Mouse (Mus musculus) embryonic facial prominence, embryonic 13.5 days (tissue): Measurements from ENCODE around the gene Rbm26. TPM values are rescaled to one million over a fixed set of nuclear protein-coding genes. Genes with fewer than 3 reads are reported as not detected.

ENCODE experiments used
- ATAC-seq: fragments of 200-750 bp; cut with Nextera tagmentation; 2 replicates; pipeline ENCODE4 v1.8.0; 2017; ENCODE audit warnings: low read depth; ENCODE audit not compliant: insufficient number of reproducible peaks, insufficient read depth, low FRiP score, low TSS enrichment
- H3K27ac ChIP-seq: fragments of 300-500 bp; sonication (generic); 2 replicates; pipeline ENCODE4 v1.5.1; 2015; ENCODE audit warnings: moderate library complexity, mild to moderate bottlenecking, inconsistent platforms
- H3K27me3 ChIP-seq: fragments of 300-500 bp; sonication (generic); 2 replicates; pipeline ENCODE4 v1.6.1; 2015; ENCODE audit warnings: mild to moderate bottlenecking, inconsistent platforms
- H3K36me3 ChIP-seq: fragments of 300-500 bp; sonication (generic); 2 replicates; pipeline ENCODE4 v1.6.1; 2015; ENCODE audit warnings: mild to moderate bottlenecking, inconsistent platforms
- H3K4me1 ChIP-seq: fragments of 300-500 bp; sonication (generic); 2 replicates; pipeline ENCODE4 v1.6.1; 2015; ENCODE audit warnings: inconsistent platforms
- H3K4me2 ChIP-seq: fragments of 300-500 bp; sonication (generic); 2 replicates; pipeline ENCODE4 v1.6.1; 2015; ENCODE audit warnings: moderate library complexity, mild to moderate bottlenecking, inconsistent platforms
- H3K4me3 ChIP-seq: fragments of 300-500 bp; sonication (generic); 2 replicates; pipeline ENCODE4 v1.5.1; 2015; ENCODE audit warnings: mild to moderate bottlenecking, inconsistent platforms
- H3K9ac ChIP-seq: fragments of 300-500 bp; sonication (generic); 2 replicates; pipeline ENCODE4 v1.6.1; 2015; ENCODE audit warnings: mild to moderate bottlenecking, inconsistent platforms
- H3K9me3 ChIP-seq: fragments of 300-500 bp; sonication (generic); 2 replicates; pipeline ENCODE4 v1.6.1; 2016; ENCODE audit warnings: inconsistent platforms
- WGBS: fragments of 180-500 bp; shearing (Covaris S2); methylation state at CpG from one replicate; pipeline ENCODE4 v1.1.7; 2015; ENCODE audit warnings: mixed read lengths; 5-methylcytosine and 5-hydroxymethylcytosine counted together
- polyA plus RNA-seq: library from polyadenylated mRNA; unstranded; fragments of >200 nt; fragmentation: Nextera tagmentation; extraction: Ambion mirVana; gene quantifications from 2 replicates; pipeline ENCODE4 v1.2.1, GENCODE M21; 2015

Gene Rbm26
- polyA plus RNA-seq, 1 experiment from 2014 or later, result 48.7 TPM

GRCm38 (mm10) chr14:105084757-105085330 lies 92.3 kb downstream of the Rbm26 start:
- Histone ChIP-seq H3K27me3 (no peaks in the 10 kb centered on the region), H3K36me3 (no peaks in the 10 kb centered on the region), H3K27ac (no peak overlapping the region), H3K4me2 (no peak overlapping the region), H3K9me3 (no peaks in the 10 kb centered on the region), H3K4me1 (no peaks in the 10 kb centered on the region), H3K9ac (no peak overlapping the region), H3K4me3 (no peak overlapping the region)
- 46% methylated on average over 8 of the region's 8 CpGs for WGBS
- ATAC-seq, result no peak

DNA sequence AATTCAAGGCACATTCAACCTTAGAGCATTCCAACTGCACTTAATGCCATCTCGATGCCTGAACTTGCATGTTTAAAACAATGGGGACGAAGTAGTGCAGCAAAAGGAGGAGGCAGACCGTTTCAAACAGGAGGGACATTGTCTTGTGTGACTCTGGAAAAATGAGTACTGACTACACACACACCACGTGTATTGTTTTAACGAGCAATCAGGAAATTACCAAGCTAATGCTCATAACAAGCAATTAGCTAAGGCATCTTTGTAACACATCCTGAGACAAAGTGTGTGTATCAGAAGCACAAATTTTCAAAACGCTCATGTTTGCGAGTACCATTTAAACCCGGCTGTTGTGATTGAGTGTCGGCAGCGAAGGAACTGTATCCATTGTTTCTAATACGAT lies 93.0 kb downstream of the Rbm26 start:
- Histone ChIP-seq H3K4me3 (no peak overlapping the region), H3K4me1 (no peaks in the 10 kb centered on the region), H3K9me3 (no peaks in the 10 kb centered on the region), H3K27me3 (no peaks in the 10 kb centered on the region), H3K4me2 (no peak overlapping the region), H3K27ac (no peak overlapping the region), H3K9ac (no peak overlapping the region), H3K36me3 (no peaks in the 10 kb centered on the region)
- 79% methylated on average over 11 of the region's 11 CpGs for WGBS
- ATAC-seq, result no peak

DNA sequence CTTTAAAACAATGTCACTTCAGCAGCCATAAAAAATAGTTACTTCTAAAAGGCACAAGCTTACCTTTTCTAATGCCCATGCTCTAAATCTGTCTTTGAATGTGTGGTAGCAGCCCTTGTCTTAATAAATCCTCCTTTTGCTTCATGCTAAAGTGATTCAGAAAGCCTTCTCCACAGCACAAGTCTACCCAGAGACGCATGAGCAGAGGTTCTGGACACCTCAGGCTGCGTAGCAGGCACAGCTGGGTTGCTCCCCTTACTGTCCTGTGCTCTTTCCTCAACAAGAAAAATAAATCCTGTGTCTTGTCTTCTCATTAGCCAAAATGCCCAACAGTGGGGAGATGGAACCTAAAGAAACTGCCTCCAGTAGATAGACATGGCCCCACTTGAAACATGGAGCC lies 102.4 kb downstream of the Rbm26 start:
- H3K4me1 ChIP-seq, result no peaks in the 10 kb centered on the region
- ATAC-seq, result no peak
- no peak overlapping the region for H3K4me3 ChIP-seq
- no peaks in the 10 kb centered on the region for H3K9me3 ChIP-seq
- H3K9ac ChIP-seq, result no peak overlapping the region
- 89% methylated on average over 2 of the region's 2 CpGs for WGBS
- no peaks in the 10 kb centered on the region for H3K27me3 ChIP-seq
- H3K27ac ChIP-seq, result no peak overlapping the region
- H3K36me3 ChIP-seq, result no peaks in the 10 kb centered on the region
- H3K4me2 ChIP-seq, result no peak overlapping the region

GRCm38 (mm10) chr14:105074376-105074775 lies 102.8 kb downstream of the Rbm26 start:
- no peak for ATAC-seq
- no peaks in the 10 kb centered on the region for H3K4me1 ChIP-seq
- H3K4me2 ChIP-seq, result no peak overlapping the region
- no peak overlapping the region for H3K9ac ChIP-seq
- H3K27ac ChIP-seq, result no peak overlapping the region
- H3K36me3 ChIP-seq, result no peaks in the 10 kb centered on the region
- H3K9me3 ChIP-seq, result no peaks in the 10 kb centered on the region
- H3K4me3 ChIP-seq, result no peak overlapping the region
- H3K27me3 ChIP-seq, result no peaks in the 10 kb centered on the region
- WGBS, result 92% methylated on average over 7 of the region's 7 CpGs

GRCm38 (mm10) chr14:105071010-105071509 lies 106.1 kb downstream of the Rbm26 start:
- H3K4me2 ChIP-seq, result no peak overlapping the region
- no peaks in the 10 kb centered on the region for H3K4me1 ChIP-seq
- H3K36me3 ChIP-seq, result no peaks in the 10 kb centered on the region
- ATAC-seq, result no peak
- no peak overlapping the region for H3K4me3 ChIP-seq
- H3K9me3 ChIP-seq, result no peaks in the 10 kb centered on the region
- WGBS, result 53% methylated on average over 14 of the region's 14 CpGs
- no peak overlapping the region for H3K27ac ChIP-seq
- H3K9ac ChIP-seq, result no peak overlapping the region
- no peaks in the 10 kb centered on the region for H3K27me3 ChIP-seq

DNA sequence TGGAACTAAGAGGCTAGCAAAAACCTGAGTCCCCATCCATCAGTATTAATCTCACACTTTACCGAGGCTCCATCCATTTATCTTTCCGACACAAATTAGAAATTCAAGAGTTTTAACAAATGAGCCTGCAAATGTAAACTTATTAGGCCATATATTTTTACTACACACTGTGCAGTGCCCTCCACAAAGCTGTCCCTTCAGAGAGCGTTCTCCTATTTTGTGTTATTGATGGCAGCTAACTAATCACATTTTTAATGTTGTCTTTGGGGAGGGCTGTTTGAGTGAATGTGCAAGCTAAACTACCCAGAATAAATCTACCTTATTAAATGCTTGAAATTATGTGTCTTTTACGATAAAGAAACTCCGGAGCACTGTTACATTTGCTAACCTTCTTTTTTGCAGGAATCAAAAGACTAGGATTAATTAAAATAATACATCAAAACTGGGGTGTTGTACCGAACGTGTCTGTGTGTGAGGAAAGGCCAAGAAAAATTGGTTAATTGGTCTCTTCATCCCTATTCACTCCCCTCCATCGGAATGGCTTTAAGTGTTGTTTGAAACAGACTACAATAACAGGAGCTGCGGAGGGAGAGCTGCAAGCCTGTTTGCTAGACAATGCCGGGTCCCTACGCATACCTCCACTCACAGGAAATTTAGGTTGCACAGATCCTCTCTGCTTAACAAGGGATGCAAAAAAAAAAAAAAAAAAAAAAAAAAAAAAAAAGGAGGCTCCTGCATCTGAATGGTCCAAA lies 106.7 kb downstream of the Rbm26 start:
- H3K4me2 ChIP-seq, result no peak overlapping the region
- ATAC-seq, result no peak
- WGBS, result 78% methylated on average over 11 of the region's 11 CpGs
- H3K9me3 ChIP-seq, result no peaks in the 10 kb centered on the region
- no peaks in the 10 kb centered on the region for H3K36me3 ChIP-seq
- H3K27me3 ChIP-seq, result no peaks in the 10 kb centered on the region
- H3K27ac ChIP-seq, result no peak overlapping the region
- no peak overlapping the region for H3K4me3 ChIP-seq
- no peak overlapping the region for H3K9ac ChIP-seq
- no peaks in the 10 kb centered on the region for H3K4me1 ChIP-seq

GRCm38 (mm10) chr14:105068060-105068459 lies 109.1 kb downstream of the Rbm26 start:
- Histone ChIP-seq H3K4me1 (no peaks in the 10 kb centered on the region), H3K9me3 (no peaks in the 10 kb centered on the region), H3K27me3 (no peaks in the 10 kb centered on the region), H3K36me3 (no peaks in the 10 kb centered on the region), H3K9ac (no peak overlapping the region), H3K27ac (no peak overlapping the region), H3K4me2 (no peak overlapping the region), H3K4me3 (no peak overlapping the region)
- ATAC-seq, result no peak
- WGBS, result 76% methylated on average over 5 of the region's 5 CpGs

DNA sequence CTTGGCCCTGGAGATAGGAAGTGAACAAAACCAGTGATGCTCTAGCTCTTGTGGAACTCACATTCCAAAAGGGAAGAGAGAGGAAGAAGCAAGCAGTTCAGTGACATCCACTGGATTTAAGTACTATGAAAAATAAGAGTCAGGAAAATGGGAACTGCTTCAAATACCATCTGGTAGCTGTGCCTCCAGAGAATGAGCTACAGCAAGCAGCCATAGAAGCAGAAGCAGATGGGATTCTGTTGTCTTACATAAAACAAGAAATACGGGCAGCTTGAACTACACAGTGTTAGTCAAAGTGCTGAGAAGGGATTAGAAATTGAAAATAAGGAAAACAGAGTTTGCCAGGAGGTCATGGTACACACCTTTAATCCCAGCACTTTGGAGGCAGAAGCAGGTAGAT lies 112.9 kb downstream of the Rbm26 start:
- H3K4me3 ChIP-seq, result no peak overlapping the region
- no peaks in the 10 kb centered on the region for H3K4me1 ChIP-seq
- H3K36me3 ChIP-seq, result no peaks in the 10 kb centered on the region
- no peaks in the 10 kb centered on the region for H3K27me3 ChIP-seq
- H3K4me2 ChIP-seq, result no peak overlapping the region
- H3K9me3 ChIP-seq, result no peaks in the 10 kb centered on the region
- H3K9ac ChIP-seq, result no peak overlapping the region
- no peak for ATAC-seq
- no peak overlapping the region for H3K27ac ChIP-seq
- 82% methylated on average over 1 of the region's 1 CpGs for WGBS

GRCm38 (mm10) chr14:105061230-105061629 lies 115.9 kb downstream of the Rbm26 start:
- Histone ChIP-seq H3K4me2 (no peak overlapping the region), H3K4me1 (no peaks in the 10 kb centered on the region), H3K9ac (no peak overlapping the region), H3K4me3 (no peak overlapping the region), H3K36me3 (no peaks in the 10 kb centered on the region), H3K27ac (no peak overlapping the region), H3K9me3 (no peaks in the 10 kb centered on the region), H3K27me3 (no peaks in the 10 kb centered on the region)
- ATAC-seq, result no peak
- 77% methylated on average over 2 of the region's 2 CpGs for WGBS

DNA sequence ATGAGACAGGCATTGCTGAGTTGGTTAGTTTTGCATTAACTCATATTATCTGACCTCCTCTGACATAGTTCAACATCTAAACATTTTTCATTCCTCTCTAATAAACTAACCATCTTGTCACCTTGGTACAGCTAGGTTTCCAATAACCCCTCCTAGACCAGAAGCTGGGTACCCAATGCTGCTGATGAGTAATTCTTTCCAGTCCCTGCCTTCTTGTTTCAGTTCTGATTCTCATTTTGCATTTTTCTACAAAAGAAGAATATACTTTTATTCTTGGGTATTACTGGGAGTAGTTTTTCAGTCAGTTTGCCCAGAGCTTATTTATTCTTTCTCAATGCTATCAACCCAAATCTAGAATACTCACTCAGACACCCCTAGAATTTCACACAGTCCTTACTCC lies 119.2 kb downstream of the Rbm26 start:
- no peak overlapping the region for H3K4me2 ChIP-seq
- H3K4me3 ChIP-seq, result no peak overlapping the region
- no peak for ATAC-seq
- no peaks in the 10 kb centered on the region for H3K36me3 ChIP-seq
- no peaks in the 10 kb centered on the region for H3K4me1 ChIP-seq
- H3K27ac ChIP-seq, result no peak overlapping the region
- no peaks in the 10 kb centered on the region for H3K27me3 ChIP-seq
- no peaks in the 10 kb centered on the region for H3K9me3 ChIP-seq
- no peak overlapping the region for H3K9ac ChIP-seq
